Mouse (Mus musculus) colon, adult 2 months (tissue): ENCODE results near the gene Gm15107. TPM values are rescaled to one million over a fixed set of nuclear protein-coding genes. Genes with fewer than 3 reads are reported as not detected.

Experiments
- polyA plus RNA-seq: library from polyadenylated mRNA; depleted of rRNA; stranded (reverse); fragments of >200 nt; gene quantifications from 2 replicates; pipeline ENCODE4 v1.2.3, GENCODE M21; 2012; rRNA removed

The Gm15107 gene
- not detected in 2 replicates for polyA plus RNA-seq

DNA sequence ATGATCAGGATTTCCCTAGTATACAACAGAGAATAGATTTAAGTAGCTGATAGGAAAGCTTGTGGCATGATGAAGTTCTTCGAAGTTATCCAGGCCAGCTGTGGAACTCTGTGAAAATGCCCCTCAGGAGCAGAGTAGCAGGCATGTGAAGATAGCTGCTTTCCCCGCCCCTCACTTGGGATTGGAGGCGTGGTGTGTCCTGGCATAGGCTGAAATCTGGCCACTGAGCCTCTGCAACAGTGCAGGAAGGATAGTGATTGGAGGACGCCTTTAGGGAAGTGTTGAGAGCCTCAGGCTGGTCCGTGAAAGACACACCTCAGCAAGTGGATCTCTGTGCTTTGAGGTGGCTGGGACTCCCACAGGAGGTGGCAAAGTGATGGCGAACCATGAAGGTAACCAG is at the start of gene Gm15107:
TSS of gene Gm15107 (plus strand) at position 301 of the 400 bp plus-strand sequence.

Other genes with a start within 250 kb of the Gm15107 start
- not detected in 2 replicates for gene Gm15080, start 187.7 kb upstream of the Gm15107 start, polyA plus RNA-seq